Mouse (Mus musculus): Measurements from ENCODE around the gene Kdelc2.

Gene Kdelc2

DNA sequence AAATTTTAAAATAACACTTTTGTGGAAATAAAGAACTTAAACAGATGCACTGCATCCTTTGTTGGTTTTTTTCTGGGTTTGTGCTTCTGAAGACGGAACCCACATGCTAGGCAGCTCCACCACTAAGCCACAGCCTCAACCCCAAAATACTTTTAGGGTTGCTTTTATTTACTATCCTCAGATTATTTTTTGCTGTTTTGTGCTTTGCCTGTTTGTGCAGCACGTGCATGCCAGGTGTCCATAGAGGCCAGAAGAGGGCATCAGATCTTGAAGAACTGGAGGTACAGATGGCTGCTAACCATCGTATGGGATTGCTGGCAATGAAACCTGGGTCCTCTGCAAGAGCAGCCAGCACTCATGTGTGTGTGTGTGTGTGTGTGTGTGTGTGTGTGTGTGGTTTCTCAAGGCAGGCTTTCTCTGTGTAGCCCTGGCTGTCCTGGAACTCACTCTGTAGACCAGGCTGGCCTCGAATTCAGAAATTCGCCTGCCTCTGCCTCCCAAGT, 2.7 kb upstream of the Kdelc2 start:
- in situ Hi-C loops (cut with MboI, MseI) = no loop called here

DNA sequence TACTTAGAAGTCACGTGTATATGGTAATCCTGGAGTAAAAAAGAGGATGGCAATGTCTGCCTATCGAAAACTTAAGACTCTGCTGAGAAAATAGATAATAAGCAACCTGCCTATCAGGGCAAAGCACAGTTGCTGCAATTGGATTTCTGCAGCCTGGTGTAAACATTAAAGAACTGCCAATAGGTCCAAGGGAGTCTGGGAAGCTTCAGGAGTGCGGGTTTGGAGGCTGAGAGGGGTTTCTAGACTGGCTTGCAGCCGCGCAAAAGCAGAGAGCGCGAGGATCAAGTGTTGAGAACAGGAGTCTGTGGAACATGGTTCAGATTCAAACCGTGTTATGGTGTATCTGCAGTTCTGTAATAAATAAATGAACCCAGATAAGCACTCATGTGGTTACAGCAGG, 1.0 kb downstream of the Kdelc2 start:
- in situ Hi-C loops (cut with MboI, MseI) = no loop called here

DNA sequence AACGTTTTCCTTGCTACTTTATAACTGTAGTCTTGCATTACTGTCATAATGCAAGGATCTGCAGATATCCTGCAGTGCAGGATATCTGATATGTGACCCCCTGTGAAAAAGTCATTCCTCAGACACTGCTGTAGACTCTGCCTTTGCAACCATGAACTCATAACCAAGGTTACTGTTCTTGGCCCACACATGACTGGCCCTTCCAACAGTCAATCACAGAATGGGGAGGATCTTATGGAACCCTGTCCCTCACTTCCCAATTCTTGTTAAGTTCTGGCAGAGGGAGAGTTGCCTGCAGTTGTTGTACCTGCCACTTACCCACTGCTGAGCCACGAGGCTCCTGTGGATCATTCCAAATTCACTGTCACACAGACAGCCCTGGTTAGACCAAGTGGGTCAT, 3.6 kb downstream of the Kdelc2 start:
- in situ Hi-C loops (cut with MboI, MseI) = no loop called here

DNA sequence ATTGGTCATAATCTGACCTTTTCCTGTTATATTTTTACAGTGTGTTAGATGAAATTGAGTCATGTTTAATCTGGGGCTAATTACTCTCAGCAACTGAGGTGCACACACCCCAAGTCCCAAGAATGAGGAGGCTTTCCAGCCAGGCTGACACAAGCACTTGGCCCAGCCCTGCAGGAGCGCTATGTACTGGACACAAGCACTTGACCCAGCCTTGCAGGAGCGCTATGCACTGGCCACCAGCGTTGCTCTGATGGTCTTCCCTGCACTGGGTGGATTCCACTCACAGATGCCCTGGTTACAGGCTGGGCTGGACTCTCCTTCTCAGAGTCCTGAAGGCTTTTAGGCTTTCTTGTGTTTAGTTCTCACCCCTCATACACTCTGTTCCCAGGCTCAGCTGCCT, 5.3 kb downstream of the Kdelc2 start:
- in situ Hi-C loops (cut with MboI, MseI) = no loop called here

DNA sequence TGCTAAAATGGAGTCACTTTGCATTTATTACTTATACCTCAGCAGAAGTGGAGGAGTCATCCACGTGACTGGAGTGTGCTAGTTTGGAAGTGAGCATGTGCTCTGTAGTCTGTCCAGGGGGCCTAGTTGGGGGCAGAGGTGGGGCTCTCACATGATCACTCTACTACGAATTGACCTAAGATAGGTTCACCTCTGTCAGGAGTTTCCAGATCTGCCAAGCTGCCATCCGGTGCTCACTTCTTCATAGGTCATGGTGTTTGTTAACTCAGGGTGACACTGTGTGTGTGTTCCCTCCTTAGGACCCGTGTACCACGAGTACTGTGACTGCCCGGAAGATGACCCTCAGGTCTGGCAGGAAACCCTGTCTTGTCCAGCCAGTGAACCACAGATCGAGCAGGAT, 6.3 kb downstream of the Kdelc2 start:
- in situ Hi-C loops (cut with MboI, MseI) = no loop called here

DNA sequence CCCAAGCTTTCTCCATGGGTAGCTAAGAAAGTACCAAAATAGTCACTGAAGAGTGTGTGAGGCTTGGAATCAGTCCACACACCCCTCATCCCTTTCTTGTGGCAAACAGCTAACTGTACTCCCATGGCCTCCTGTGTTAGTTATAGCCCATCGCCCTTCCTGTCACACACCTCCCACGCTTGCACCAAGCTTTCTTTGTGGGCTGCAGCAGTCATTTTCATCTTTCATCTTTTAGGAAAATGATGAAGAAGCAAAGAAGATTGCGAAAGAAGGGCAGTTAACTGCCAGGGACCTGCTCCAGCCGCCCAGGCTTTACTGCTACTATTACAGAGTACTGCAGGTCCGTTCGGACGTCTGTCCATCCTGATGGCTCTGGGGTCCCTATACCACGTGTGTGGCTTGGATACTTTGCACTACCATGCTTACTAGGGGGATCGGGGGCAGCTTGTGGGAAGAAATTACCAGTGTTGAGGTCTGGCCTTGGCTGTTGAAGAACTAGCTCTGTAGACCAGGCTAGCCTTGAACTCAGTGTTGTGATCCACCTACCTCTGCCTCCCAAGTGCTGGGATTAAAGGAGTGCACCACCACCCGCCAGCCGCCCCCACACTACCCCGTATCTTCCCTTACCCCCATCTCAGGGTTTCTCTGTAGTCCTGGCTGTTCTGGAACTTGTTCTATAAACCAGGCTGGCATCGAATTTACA, 14.0 kb downstream of the Kdelc2 start:
- in situ Hi-C loops (cut with MboI, MseI) = loop anchor here (5.0 kb wide), 1 partner anchor 141 kb away; no protein-coding TSS in a partner anchor

DNA sequence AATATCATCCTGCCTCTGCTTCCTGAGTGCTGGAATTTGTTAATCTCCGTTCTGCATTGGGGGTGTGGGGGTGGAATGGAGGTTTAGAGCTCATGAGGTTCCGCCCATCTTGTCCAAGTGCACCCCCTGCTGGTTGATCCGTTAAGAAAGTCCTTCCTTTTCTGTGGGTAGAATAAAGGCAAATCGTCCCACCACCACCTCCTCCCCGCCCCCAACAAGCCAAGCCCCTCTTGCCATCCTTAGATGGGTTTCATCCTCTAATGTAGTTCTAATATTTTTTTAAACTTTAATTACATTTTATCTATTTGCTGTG, 14.5 kb downstream of the Kdelc2 start:
- in situ Hi-C loops (cut with MboI, MseI) = loop anchor here (5.0 kb wide), 1 partner anchor 141 kb away; no protein-coding TSS in a partner anchor

DNA sequence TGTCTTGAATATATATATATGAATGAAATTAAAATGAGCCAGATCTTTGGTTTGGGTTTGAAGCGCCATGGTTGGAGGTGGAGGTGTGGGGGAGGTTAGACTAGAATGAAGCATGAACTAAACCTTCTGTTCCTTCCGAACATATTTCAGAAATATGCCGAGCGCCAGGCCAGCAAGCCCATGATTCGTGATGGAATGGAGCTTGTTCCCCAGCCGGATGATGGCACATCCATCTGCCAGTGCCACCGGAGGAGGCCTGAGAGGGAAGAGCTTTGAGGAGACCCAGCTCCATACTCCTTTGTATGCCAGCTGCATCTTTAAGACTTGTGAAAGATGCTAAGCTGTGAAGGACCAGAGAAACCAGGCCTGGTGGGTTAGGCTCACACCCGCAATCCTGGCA, 15.7 kb downstream of the Kdelc2 start:
- in situ Hi-C loops (cut with MboI, MseI) = loop anchor here (5.0 kb wide), 1 partner anchor 142 kb away; no protein-coding TSS in a partner anchor

DNA sequence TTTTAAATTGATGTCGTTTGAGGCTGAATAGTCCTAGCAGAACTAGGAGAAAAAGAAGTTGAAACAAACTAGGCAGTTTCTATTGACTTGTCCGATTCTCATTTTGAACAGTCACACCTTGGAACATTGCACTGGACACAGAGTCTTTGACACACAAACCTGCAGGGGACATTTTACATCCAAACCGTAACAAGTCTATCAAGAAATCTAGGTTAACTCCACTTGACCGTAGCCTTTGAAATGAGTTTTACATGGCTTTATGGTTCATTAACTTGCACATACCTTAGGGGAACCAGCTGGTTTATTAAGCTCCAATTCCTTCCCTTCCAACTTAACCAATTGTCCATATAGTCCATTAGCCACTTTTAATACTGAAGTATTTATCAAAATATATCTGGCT, 16.9 kb downstream of the Kdelc2 start:
- in situ Hi-C loops (cut with MboI, MseI) = no loop called here

DNA sequence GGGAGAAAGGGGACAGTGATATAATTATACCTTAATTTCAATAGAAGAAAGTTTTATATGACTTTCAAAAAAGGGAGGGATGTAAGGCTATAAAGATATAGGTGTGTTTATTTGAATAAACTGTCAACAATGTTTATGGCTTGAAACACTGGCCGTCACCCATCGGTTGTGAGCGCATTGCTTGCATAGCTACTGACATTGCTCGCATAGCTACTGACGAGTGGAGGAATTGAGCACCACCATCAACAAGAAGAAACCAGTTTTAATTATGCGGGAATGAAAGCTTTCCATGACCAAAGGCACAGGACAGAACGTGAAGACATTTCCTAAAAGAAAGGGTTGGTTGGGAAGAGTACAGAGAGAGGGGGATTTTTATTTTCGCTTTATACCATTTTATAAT, 17.3 kb downstream of the Kdelc2 start:
- in situ Hi-C loops (cut with MboI, MseI) = no loop called here

DNA sequence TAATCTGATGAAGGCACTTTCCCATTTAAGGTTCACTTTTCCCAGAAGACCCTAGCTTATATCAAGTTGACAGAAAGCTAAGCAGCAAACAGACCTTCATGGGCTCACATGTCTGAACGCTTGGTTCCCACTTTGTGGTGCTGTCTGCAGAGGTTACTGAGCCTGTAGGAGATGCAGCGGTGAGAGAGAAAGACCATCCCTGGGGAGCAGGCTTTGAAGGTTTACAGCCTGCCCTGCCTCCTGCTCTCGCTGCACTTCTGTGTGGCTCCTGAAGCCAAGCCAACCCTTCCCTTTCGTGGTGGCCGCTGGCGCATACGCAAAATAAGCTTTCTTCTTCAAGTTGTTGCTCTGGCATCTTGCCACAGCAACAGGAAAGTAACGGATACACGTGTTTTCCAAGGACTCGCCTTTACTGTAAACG, 18.5 kb downstream of the Kdelc2 start, which contains the start of gene 4930550C14Rik:
TSS of gene 4930550C14Rik (plus strand) at position 35 of the 421 bp plus-strand sequence.
- in situ Hi-C loops (cut with MboI, MseI) = no loop called here

DNA sequence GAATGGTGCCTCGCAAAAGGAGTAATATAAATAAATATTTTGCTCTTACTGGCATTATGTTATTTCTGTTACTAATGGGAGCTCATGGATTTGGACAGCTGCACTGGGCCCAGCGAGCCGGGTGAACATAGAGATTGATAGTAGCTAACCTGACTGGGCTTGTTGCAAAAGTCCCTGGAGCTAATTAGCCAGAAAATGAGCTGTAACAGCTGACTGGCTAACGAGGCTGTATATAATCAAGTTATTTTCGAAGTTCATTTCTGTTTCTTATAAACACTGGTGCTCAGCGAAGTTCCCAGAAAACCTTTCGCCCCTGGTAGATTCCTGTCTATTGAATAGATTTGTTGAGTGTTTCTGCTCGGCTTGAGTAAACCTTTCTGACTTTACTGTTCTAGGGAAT, 19.2 kb downstream of the Kdelc2 start:
- in situ Hi-C loops (cut with MboI, MseI) = no loop called here

DNA sequence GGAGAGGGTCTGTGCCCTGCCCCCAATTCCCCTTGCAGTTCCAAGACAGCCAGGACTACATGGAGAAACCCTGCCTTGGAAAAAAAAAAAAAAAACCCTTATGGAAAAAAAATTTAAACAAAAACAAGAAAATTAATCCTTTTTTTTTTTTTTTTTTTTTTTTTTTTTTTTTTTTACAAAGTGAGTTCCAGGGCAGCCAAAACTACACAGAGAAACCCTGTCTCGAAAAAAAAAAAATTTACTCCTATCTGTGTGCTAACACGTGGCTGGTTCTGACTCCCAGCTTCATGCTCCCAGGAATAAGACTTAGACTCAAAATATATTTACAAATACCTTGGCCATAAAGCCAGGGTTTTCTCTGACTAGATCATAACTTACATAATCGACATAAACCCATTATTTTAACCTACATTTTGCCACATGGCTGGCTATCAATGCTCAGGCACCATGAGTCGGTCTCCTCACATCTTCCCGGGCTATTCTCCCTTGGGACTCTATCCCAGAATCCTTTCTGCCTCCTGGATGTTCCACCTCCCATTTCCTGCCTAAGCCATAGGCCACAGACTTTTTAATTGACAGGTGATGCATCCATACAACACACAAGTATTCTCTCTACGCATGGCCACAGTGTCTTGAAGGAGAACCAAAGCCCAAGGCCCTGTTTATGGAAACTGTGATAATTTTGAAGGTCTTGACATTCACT, 20.4 kb downstream of the Kdelc2 start:
- in situ Hi-C loops (cut with MboI, MseI) = no loop called here

DNA sequence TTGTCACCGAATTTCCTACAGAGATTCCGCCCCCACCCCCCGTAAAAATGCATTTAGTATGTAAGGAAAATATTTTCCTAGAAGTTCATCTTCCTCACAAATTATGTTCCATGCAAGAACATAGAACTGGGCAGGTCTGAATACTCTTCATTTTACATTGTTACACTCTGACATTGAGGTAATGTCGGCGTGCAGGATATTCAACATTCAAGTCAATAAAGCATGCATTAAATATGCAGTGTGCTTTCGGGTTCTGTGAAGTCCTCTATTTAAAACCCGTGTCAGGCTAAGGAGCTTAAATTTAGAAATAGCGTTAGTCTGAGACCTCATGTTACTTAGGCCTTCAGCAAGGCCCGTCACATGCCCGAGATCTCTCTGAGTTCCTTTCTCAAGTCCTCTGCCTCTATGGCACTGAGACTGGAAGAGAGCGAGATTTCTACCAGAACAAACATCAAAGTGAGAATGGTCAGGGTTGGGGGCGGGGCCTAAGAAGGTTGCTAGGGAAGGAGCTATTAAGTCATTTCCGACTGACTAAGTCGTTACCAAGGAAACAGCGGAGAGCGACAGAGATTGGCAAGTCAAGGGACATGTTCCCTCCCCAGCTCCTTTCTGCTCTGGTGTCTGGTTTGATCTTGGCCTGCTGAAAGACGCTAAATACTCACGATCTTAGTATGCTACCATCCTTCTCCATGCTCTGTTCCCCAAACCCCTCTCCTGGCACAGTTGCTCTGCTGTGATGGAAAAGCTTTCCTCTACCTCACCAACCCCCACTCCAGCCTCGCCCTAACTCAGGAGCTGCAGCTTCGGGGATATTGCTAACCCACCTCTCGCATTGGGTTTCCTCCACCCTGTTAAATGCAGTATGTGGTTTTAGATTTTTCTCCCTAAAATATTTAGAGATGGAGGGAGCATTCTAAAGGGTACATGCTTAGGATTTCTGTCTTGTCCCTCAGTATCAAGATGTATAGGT, 21.2 kb downstream of the Kdelc2 start:
- in situ Hi-C loops (cut with MboI, MseI) = no loop called here

DNA sequence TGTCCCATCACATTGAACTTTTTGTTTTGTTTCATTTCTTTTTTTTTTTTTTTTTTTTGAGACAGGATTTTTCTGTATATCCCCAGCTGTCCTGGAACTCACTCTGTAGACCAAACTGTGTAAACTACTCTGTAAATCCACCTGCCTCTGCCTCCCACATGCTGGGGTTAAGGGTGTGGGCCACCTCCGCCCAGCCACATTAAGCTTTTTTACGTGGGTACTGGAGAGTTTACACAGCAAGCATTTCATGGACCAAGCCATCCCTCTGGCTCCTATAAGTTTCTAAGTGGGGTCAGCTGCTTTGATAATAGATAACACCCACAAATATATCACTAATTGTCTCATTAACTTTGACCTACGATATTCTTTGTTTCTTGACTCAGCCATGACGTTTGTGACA, 24.7 kb downstream of the Kdelc2 start:
- in situ Hi-C loops (cut with MboI, MseI) = no loop called here

DNA sequence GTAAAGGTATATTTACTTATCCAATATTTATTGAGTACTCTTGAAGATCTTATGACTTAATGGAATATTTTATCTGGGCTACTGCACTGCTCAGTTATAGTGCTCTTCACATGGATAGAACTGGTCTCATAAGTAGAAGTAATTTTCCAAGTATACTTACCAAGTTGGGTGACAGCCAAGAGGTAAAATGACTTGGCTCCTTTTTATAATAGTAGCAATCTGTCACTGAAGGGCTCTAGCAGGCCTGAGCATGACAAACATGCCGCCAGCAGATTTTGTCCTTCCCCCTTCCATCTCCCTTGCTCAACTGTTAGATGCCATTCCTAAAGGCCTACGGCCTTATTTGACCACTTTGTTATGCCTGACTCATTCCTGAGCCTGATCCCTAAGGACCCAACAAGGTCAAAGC, 25.1 kb downstream of the Kdelc2 start:
- in situ Hi-C loops (cut with MboI, MseI) = no loop called here

DNA sequence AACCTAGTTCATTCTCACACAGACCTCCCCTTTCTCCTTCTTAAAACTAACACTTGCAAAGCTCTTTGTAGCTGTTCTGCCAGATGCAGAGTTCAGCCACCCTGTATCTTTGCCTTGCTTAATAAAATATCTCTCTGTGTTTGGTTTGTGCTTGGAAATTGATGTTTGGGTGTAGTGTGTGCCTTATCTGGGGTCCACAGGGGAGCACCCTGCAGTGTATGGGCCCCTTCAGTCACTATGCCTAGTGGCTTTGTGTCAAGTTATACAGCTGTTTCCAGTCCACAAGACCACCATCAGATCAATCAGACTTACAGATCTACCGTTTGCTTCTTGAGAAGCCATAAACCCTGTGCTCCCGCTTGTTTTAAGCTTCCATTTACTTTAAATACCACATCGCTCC, 25.6 kb downstream of the Kdelc2 start:
- in situ Hi-C loops (cut with MboI, MseI) = no loop called here

DNA sequence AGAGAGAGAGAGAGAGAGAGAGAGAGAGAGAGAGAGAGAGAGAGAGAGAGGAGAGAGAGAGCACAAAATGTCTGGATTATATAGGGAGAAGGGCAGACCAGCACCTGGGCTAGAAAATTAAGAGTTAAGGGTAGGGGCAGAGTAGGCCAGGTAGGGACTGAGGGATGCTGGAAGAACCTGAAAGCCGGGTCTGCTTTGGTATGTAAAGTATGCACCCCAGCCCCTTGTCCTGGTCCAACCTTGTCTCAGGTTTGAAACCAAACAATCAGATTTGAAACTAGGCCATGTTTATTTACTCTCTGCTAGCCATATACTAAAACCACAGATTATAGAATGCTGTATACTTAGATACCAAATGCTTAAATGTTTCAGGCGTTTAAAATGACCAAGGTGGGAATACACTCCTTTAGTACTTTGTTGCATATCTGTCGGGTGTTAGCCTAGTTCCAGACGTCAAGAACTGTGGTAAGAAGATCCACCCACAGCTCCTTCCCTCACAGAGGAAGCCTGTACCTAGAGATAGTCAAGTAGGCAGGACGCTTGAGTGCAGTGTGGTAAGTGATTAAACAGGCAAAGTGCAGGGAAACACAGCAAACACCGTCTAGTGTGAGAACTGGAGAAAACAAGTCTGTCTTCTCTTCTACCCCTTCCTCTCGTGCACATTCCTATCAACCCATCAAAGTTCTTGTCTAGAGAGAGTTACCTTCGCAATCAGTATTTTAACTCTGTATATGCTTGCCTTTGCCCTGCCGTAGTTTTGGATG, 38.5 kb downstream of the Kdelc2 start:
- in situ Hi-C loops (cut with MboI, MseI) = loop anchor here (10.0 kb wide), 1 partner anchor 1782 kb away; the partner anchor contains the start of gene Fbxo22

DNA sequence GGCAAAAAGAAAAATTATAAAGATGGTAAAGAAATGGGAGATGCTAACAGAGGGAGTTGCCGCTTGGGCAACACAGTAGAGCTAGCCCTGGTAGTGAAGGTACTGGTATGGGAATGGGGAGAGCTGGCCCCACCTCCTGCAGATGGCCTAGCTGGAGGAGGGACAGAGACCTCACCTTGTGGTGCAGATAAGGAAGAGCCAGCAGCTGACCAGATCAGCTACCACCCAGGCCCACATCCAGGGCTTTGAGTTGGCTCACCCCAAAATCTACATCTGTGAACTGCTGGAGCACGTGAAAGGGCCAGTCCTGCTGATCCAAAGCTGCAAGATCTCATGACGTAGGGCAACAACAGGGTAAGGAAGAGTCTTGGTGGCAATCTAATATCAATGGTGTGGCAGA, 42.9 kb downstream of the Kdelc2 start:
- in situ Hi-C loops (cut with MboI, MseI) = loop anchor here (10.0 kb wide), 1 partner anchor 1778 kb away; the partner anchor contains the start of gene Fbxo22

DNA sequence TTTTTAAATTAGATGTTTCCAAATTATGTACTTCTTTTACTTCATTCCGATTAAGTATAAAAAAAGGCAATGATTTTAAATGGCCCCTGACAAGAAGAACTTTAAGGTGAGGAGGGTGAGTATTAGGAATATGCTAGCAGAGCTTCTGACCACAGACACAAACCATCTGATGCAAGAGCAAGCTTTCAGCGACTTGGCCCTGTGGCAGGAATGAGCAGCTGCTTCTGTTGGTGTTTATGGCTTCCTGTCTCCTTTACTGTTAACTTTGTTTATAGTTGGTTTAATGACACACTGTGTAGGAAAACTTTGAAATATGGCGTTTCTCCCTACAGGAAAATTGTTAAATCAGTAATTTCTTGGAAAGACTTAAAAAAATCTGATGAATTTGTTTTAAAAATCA, 43.8 kb downstream of the Kdelc2 start:
- in situ Hi-C loops (cut with MboI, MseI) = loop anchor here (10.0 kb wide), 1 partner anchor 1777 kb away; the partner anchor contains the start of gene Fbxo22

All from T-helper 2 cell (primary cell).